Mouse (Mus musculus): ENCODE data around the gene Ddx43. TPM values are rescaled to one million over a fixed set of nuclear protein-coding genes. Genes with fewer than 3 reads are reported as not detected.

Gene Ddx43
- polyA plus RNA-seq, 1 experiment: 4.9 TPM

GRCm38 (mm10) chr9:78354665-78355578 is 40.7 kb upstream of the Ddx43 start:
- peaks cover 2% of the 10 kb centered on the region for H3K4me1 ChIP-seq (ENCODE audit: control insufficient read depth, insufficient read depth, low read length)
- no peak overlapping the region for H3K27ac ChIP-seq (ENCODE audit: insufficient read depth, low read length)
- no peaks in the 10 kb centered on the region for H3K27me3 ChIP-seq (ENCODE audit: control insufficient read depth, insufficient read depth, low read length, poor library complexity, severe bottlenecking)
- H3K9ac ChIP-seq (ENCODE audit: low read depth, poor library complexity, severe bottlenecking): no peak overlapping the region
- H3K9me3 ChIP-seq (replicated peaks; ENCODE audit: control insufficient read depth, insufficient read depth, low read length, poor library complexity, severe bottlenecking): no peaks in the 10 kb centered on the region
- no peak for TF ChIP-seq POLR2A (IDR thresholded peaks at IDR 0.05; ENCODE audit: insufficient read depth, low read length)
- H3K4me3 ChIP-seq (ENCODE audit: low read depth, low read length): no peak overlapping the region
- H3K36me3 ChIP-seq (ENCODE audit: control insufficient read depth, insufficient read depth, low read length, poor library complexity, severe bottlenecking): no peaks in the 10 kb centered on the region

GRCm38 (mm10) chr9:78355611-78356010 is 40.0 kb upstream of the Ddx43 start, which contains the start of gene Gsta2:
Gene Gsta2, minus strand, starts transcription at chr9:78355788.
- Histone ChIP-seq H3K4me3 (ENCODE audit: low read depth, low read length) (no peak within 1 kb of the TSS), H3K36me3 (ENCODE audit: control insufficient read depth, insufficient read depth, low read length, poor library complexity, severe bottlenecking) (no peaks in the 10 kb centered on the region), H3K4me1 (ENCODE audit: control insufficient read depth, insufficient read depth, low read length) (peaks cover 3% of the 10 kb centered on the region), H3K9ac (ENCODE audit: low read depth, poor library complexity, severe bottlenecking) (no peak within 1 kb of the TSS), H3K27me3 (ENCODE audit: control insufficient read depth, insufficient read depth, low read length, poor library complexity, severe bottlenecking) (no peaks in the 10 kb centered on the region), H3K9me3 (replicated peaks; ENCODE audit: control insufficient read depth, insufficient read depth, low read length, poor library complexity, severe bottlenecking) (no peaks in the 10 kb centered on the region), H3K27ac (ENCODE audit: insufficient read depth, low read length) (no peak within 1 kb of the TSS)
- no peak for TF ChIP-seq POLR2A (IDR thresholded peaks at IDR 0.05; ENCODE audit: insufficient read depth, low read length)
- TF ChIP-seq CTCF (IDR thresholded peaks at IDR 0.05; ENCODE audit: low read depth, low read length): no peak
- no peak for TF ChIP-seq EP300 (IDR thresholded peaks at IDR 0.05; ENCODE audit: insufficient read depth, low read depth, low read length)

GRCm38 (mm10) chr9:78358053-78358452 is 37.5 kb upstream of the Ddx43 start:
- no peak overlapping the region for H3K9ac ChIP-seq (ENCODE audit: low read depth, poor library complexity, severe bottlenecking)

GRCm38 (mm10) chr9:78359750-78360483 is 35.7 kb upstream of the Ddx43 start:
- H3K9me3 ChIP-seq (replicated peaks; ENCODE audit: control insufficient read depth, insufficient read depth, low read length, poor library complexity, severe bottlenecking): no peaks in the 10 kb centered on the region
- H3K4me1 ChIP-seq (ENCODE audit: control insufficient read depth, insufficient read depth, low read length): peaks cover 3% of the 10 kb centered on the region
- no peaks in the 10 kb centered on the region for H3K27me3 ChIP-seq (ENCODE audit: control insufficient read depth, insufficient read depth, low read length, poor library complexity, severe bottlenecking)
- TF ChIP-seq CTCF (IDR thresholded peaks at IDR 0.05; ENCODE audit: low read depth, low read length): no peak
- TF ChIP-seq EP300 (IDR thresholded peaks at IDR 0.05; ENCODE audit: insufficient read depth, low read depth, low read length): no peak
- TF ChIP-seq POLR2A (IDR thresholded peaks at IDR 0.05; ENCODE audit: insufficient read depth, low read length): no peak
- H3K27ac ChIP-seq (ENCODE audit: insufficient read depth, low read length): peak overlapping the region; percentile 98
- no peak overlapping the region for H3K4me3 ChIP-seq (ENCODE audit: low read depth, low read length)
- H3K36me3 ChIP-seq (ENCODE audit: control insufficient read depth, insufficient read depth, low read length, poor library complexity, severe bottlenecking): no peaks in the 10 kb centered on the region
- peak overlapping the region; percentile 15; the same call in 1 of the 2 replicates for H3K9ac ChIP-seq (ENCODE audit: low read depth, poor library complexity, severe bottlenecking)

More at GRCm38 (mm10) chr9:78358053-78358452, 37.5 kb upstream of the Ddx43 start:
- Histone ChIP-seq H3K4me1 (ENCODE audit: control insufficient read depth, insufficient read depth, low read length) (peaks cover 3% of the 10 kb centered on the region), H3K27ac (ENCODE audit: insufficient read depth, low read length) (0 out of 2 replicates have a peak overlapping the region, but pooled peaks have one; percentile 66), H3K36me3 (ENCODE audit: control insufficient read depth, insufficient read depth, low read length, poor library complexity, severe bottlenecking) (no peaks in the 10 kb centered on the region), H3K9me3 (replicated peaks; ENCODE audit: control insufficient read depth, insufficient read depth, low read length, poor library complexity, severe bottlenecking) (no peaks in the 10 kb centered on the region), H3K4me3 (ENCODE audit: low read depth, low read length) (no peak overlapping the region), H3K27me3 (ENCODE audit: control insufficient read depth, insufficient read depth, low read length, poor library complexity, severe bottlenecking) (no peaks in the 10 kb centered on the region)
- TF ChIP-seq EP300 (IDR thresholded peaks at IDR 0.05; ENCODE audit: insufficient read depth, low read depth, low read length) (0 out of 2 replicates have a peak, but pooled peaks have one; percentile 32), CTCF (IDR thresholded peaks at IDR 0.05; ENCODE audit: low read depth, low read length) (peak; percentile 91), POLR2A (IDR thresholded peaks at IDR 0.05; ENCODE audit: insufficient read depth, low read length) (no peak)

GRCm38 (mm10) chr9:78360484-78360872 is 35.1 kb upstream of the Ddx43 start:
- TF ChIP-seq EP300 (IDR thresholded peaks at IDR 0.05; ENCODE audit: insufficient read depth, low read depth, low read length) (peak; percentile 87), CTCF (IDR thresholded peaks at IDR 0.05; ENCODE audit: low read depth, low read length) (no peak)
- Histone ChIP-seq H3K9ac (ENCODE audit: low read depth, poor library complexity, severe bottlenecking) (no peak overlapping the region), H3K27ac (ENCODE audit: insufficient read depth, low read length) (peak overlapping the region; percentile 98)

More at GRCm38 (mm10) chr9:78360484-78360872, 35.1 kb upstream of the Ddx43 start:
- Histone ChIP-seq H3K4me1 (ENCODE audit: control insufficient read depth, insufficient read depth, low read length) (peaks cover 3% of the 10 kb centered on the region), H3K9me3 (replicated peaks; ENCODE audit: control insufficient read depth, insufficient read depth, low read length, poor library complexity, severe bottlenecking) (no peaks in the 10 kb centered on the region), H3K4me3 (ENCODE audit: low read depth, low read length) (no peak overlapping the region), H3K27me3 (ENCODE audit: control insufficient read depth, insufficient read depth, low read length, poor library complexity, severe bottlenecking) (no peaks in the 10 kb centered on the region), H3K36me3 (ENCODE audit: control insufficient read depth, insufficient read depth, low read length, poor library complexity, severe bottlenecking) (no peaks in the 10 kb centered on the region)
